Mouse (Mus musculus) erythroblast, embryonic 14.5 days (primary cell): ENCODE measurements around the gene Olfr1341.

Experiments used
- GATA1 ChIP-seq: IDR thresholded peaks from 2 replicates; pipeline ENCODE4 v1.6.1; 2012; ENCODE audit warnings: low read length, inconsistent platforms, mixed read lengths
- TAL1 ChIP-seq: IDR thresholded peaks from 3 replicates; pipeline ENCODE4 v1.6.1; 2012; ENCODE audit warnings: low read length, inconsistent platforms, mixed read lengths

- TF ChIP-seq GATA1: no peak
- no peak for TF ChIP-seq TAL1
Observed at GRCm38 (mm10) chr4:118739574-118739973, 36.3 kb downstream of the Olfr1341 start.
